Mouse (Mus musculus) common myeloid progenitor, adult 5-6 weeks (primary cell): ENCODE results near the gene Vmn1r138. TPM values are rescaled to one million over a fixed set of nuclear protein-coding genes. Genes with fewer than 3 reads are reported as not detected.
"Not testable (repeated sequence)": the region's sequence is repeated elsewhere in the genome, so short reads cannot be mapped to it uniquely, and the experiment has no call there.

Source experiments
- ATAC-seq: replicated peaks from 2 replicates; pipeline ENCODE4 v1.8.0; 2016; ENCODE audit warnings: low read depth, mild to moderate bottlenecking, moderate TSS enrichment, inconsistent platforms; ENCODE audit not compliant: poor library complexity, severe bottlenecking
- total RNA-seq: library from RNA; stranded (forward); fragments of 200-1000, 187-1606 nt; gene quantifications from 2 replicates; pipeline ENCODE4 v1.2.3, GENCODE M21; 2017

Gene Vmn1r138
- total RNA-seq, result not detected in 2 replicates

DNA sequence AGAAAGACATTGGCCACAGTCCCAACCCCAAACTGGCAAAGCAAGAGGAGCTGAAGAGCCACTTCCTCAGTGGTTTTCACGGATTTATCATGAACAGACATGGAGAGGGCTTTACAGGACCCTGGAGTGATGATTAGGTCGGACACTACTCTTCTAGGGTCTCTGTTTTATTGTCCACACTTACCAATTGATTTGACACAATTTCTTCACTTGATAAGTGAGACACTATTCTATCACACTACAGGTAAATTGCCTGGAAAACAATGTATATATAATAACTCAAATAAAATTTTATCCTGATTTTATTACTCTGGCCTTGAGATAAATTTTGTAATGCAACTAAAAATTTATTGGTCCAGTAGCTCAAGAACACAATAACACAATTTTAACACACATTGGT, at the start of gene Vmn1r138:
TSS of gene Vmn1r138 (minus strand) at position 101 of the 400 bp plus-strand sequence.
- ATAC-seq, result not testable (repeated sequence)

DNA sequence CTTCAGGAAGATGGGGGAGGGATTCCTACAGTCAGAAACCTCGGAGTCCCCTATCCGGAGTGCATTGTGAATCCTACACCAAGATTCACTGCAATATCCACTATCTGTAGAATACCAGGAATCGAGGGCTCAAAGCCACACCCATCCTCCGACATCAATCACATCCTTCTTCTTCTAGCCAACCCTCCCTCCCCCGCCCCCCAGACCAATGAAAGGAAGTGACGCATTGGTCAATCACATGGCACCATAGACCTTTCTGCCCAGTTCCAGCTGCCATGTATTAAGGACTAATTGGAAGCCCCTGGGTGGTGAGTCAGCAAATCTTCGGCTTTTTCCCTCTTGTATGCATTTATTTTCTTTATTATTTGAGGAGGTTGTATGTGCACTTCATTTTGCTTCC, 40.1 kb upstream of the Vmn1r138 start, which contains the start of gene Vmn1r139:
TSS of gene Vmn1r139 (plus strand) at position 301 of the 400 bp plus-strand sequence.
- ATAC-seq, result not testable (repeated sequence)

DNA sequence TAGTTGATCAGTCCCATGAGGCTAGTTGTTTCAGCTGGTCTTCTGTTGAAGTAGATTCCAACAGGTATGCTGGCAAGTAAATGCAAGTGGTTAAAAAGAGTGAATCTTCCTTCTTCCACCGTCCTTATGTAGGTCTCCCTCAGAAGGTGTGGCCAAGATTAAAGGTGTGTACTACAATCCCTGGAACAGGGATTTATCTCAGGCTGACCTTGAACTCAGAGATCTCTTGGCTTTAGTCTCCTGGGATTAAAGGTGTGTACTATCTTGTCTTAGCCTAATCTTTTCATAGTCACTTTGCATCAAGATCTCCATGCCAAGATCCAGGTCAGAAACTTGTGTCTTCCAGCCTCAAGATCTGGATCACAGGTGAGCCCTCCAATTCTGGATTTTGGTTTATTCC, 27.5 kb upstream of the Vmn1r138 start, which contains the start of gene Gm6176:
TSS of gene Gm6176 (minus strand) at position 101 of the 400 bp plus-strand sequence.
- ATAC-seq, result not testable (repeated sequence)

GRCm38 (mm10) chr7:21994287-21994686, 34.4 kb downstream of the Vmn1r138 start, which contains the start of gene Vmn1r137:
TSS of gene Vmn1r137 (plus strand) at chr7:21994587.
- ATAC-seq, result not testable (repeated sequence)

Other genes starting within 250 kb of the Vmn1r138 start
- gene Gm4177, start 232.2 kb downstream of the Vmn1r138 start, total RNA-seq, result not detected in 2 replicates
- not detected in 2 replicates for gene Vmn1r135, start 196.5 kb downstream of the Vmn1r138 start, total RNA-seq
- not detected in 2 replicates for gene Gm5725, start 184.6 kb downstream of the Vmn1r138 start, total RNA-seq
- gene Gm5891, start 107.6 kb downstream of the Vmn1r138 start, total RNA-seq, result not detected in 2 replicates
- not detected in 2 replicates for gene Vmn1r137, start 34.3 kb downstream of the Vmn1r138 start, total RNA-seq
- not detected in 2 replicates for gene Gm6176, start 27.4 kb upstream of the Vmn1r138 start, total RNA-seq
- gene Vmn1r139, start 40.2 kb upstream of the Vmn1r138 start, total RNA-seq, result not detected in 2 replicates
- gene Gm16451, start 89.3 kb upstream of the Vmn1r138 start, total RNA-seq, result not detected in 2 replicates
- not detected in 2 replicates for gene Gm10666, start 105.8 kb upstream of the Vmn1r138 start, total RNA-seq
- gene Vmn1r142, start 135.1 kb upstream of the Vmn1r138 start, total RNA-seq, result not detected in 2 replicates
- gene Vmn1r143, start 160.5 kb upstream of the Vmn1r138 start, total RNA-seq, result not detected in 2 replicates
- gene Gm8653, start 172.4 kb upstream of the Vmn1r138 start, total RNA-seq, result not detected in 2 replicates
- not detected in 2 replicates for gene Gm8453, start 200.6 kb upstream of the Vmn1r138 start, total RNA-seq